Mouse (Mus musculus): ENCODE data around the gene Dupd1.
"Not testable (repeated sequence)": the region's sequence is repeated elsewhere in the genome, so short reads cannot be mapped to it uniquely, and the experiment has no call there.

Dupd1 gene

DNA sequence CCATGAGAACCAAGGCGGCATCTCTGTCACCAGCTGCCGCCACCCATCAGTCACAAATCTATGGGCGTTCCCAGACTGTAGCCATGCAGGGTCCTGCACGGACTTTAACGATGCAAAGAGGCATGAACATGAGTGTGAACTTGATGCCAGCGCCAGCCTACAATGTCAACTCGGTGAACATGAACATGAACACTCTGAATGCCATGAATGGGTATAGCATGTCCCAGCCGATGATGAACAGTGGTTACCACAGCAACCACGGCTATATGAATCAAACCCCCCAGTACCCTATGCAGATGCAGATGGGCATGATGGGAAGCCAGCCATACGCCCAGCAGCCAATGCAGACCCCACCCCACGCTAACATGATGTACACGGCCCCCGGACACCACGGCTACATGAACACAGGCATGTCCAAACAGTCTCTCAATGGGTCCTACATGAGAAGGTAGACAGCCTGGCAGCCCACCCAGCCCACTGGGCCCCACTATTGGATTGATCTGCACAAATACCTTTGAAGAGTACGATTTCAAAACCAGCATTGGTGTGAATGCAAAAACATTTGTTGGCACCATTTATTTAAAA is 43.9 kb downstream of the Dupd1 start:
- DNase-seq: not testable (repeated sequence)

- DNase-seq: peak; percentile 74
Measured at GRCm38 (mm10) chr14:21669633-21670421, 44.5 kb downstream of the Dupd1 start.

DNA sequence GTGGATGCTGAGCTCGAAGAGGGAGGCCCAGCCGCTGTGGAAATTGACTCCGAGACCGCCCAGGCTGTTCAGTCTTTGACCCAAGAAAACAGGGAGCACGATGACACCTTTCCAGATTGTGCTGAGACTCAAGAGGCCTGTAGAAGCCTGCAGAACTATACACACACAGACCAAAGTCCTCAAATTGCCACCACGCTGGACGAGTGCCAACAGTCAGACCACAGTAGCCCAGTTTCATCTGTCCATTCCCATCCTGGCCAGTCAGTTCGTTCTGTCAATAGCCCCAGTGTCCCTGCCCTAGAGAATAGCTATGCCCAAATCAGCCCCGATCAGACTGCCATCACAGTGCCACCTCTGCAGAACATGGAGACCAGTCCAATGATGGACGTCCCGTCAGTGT is 45.2 kb downstream of the Dupd1 start:
- DNase-seq: peak; percentile 44

DNA sequence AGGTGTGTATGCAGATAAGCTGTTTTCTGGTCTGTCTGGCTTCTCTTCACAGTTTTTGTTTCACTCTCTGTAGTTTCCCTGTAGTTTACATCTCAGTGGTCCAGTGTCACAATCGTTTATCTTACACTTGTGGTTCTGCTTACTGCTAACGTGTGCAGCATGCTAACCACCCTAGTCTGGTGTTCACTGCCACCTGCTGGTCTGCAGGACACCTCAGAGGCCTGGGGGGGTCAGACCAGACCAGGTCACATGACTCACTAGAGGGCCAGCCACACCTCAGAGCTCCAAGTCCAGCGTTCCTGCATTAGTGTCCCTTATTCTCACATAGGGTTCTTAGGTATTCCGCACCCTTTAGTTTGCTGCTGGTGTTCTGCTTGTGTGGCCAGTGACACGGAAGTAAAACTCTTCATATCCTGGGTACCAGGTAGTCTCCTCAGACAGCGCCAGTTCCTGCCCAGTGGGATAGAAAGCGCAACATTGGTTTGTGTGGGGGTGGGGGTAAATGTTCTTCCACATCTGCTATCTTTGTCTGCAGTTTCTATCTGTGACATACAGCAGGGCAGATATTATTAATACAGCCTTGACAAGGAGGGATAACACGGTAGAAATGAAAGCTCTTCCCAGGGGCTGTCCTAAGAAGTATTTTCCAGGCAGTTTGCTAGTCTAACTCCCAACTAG is 51.8 kb downstream of the Dupd1 start:
- DNase-seq: peak; percentile 63

- DNase-seq: peak; percentile 74
Measured at GRCm38 (mm10) chr14:21659652-21660051, 54.7 kb downstream of the Dupd1 start.

DNA sequence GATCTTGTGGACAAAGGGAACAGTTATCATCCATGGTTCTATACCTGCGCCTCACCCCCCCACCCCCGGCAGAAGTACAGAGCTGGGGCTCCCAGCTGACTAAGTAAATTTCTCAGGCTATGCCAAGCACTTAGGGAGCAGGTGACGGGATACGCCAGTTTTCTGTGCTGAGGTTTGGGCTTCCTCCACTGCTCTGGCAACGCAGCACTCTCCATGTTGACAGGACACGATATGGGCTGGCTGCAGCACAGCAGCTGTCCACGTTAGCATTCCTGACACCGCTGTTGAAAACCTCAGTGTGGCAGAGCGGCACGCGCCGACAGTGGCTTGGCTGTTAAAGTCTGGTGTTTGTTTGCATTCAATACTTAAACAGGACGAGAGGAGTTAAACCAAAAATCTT is 55.2 kb downstream of the Dupd1 start:
- peak; percentile 23 for DNase-seq

- DNase-seq: peak; percentile 47
Measured at GRCm38 (mm10) chr14:21653813-21654212, 60.6 kb downstream of the Dupd1 start.

DNA sequence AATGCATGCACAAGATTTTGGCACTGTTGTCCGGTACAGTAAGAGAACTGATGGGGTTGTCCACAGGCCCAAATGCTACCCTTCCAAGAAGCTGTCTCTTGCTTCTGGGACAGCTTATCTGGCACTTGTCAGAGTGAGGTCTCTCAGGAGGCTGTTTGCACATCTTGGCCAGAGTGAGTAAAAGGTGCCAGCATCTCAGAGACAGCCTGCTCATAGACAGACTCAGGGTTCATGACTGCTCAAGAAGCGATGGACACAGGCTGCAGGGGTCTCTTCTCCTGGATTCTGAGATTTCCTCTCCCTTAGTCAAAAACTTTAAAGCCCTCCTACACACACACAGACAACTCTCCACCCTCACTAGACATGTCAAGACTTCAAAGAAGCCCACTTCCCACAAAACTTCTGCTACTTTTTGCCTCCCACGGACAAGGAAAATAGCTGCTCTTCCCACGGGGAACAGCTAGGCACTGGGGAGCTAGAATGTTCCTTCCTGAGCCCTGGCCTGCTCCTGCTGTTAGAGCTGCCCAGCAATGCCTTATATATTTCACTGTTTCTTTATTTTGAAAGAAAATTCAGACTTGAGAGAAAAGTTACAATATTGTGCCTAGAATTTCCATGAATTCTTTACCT is 73.5 kb downstream of the Dupd1 start:
- DNase-seq: peak; percentile 9

DNA sequence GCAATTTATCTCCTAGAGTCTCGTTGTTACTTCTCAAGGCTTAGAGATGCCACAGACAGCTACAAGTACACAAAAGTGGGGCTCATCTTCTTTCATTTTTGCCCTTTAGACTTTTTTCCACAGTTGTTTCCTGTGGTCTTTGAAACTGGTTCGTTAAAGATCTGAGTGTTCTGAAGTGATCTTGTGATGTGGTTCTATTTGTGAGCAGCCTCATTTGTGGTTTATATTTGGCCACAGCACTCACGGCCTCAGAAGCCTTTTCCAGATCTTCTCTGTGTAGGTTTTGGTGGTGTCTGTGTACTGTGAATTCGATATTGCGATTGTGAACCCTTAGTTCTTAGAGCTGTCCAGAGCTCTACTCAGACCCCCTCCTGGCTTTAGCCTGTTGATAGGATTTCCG is 77.8 kb downstream of the Dupd1 start:
- no peak for DNase-seq

DNA sequence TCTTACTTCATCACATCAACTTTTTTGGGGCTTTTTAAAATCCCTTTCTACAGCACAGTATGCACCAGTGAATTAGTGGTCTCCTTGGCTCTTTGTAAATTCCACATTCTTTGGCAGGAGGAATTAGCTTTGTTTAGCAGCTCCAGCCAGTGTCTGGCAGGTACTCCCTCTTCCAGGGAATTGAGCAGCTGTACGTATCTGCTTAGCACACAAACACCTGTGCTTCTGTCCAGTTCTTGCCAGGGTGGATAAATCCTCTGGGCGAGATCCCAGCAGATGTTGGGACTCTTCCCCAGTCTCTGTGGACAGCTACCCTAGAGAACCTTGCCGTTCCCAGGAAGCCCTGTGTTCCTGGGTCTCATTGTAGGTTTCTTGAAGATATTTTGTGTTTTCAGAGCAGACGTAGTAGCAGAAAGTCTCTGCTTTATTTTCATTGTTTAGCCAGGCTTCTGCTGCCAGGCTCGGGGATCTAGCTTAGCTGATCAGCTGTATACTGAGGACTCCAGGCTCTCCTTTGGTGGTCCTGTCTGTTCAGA is 82.6 kb downstream of the Dupd1 start:
- DNase-seq: no peak

All from lung, postnatal 10 days (tissue).